ENCODE assay signal across 30 mouse cellular contexts in genomic region chr2:72301194-72301916, GRCm38 (mm10). TPM values are rescaled to one million over a fixed set of nuclear protein-coding genes. Genes with fewer than 3 reads are reported as not detected.
A peak's percentile ranks its signal among the peaks of the same experiment; 100 is the strongest.
DNase-seq lines count a peak whose midpoint lies in the region; ATAC-seq and TF ChIP-seq lines count a peak whose summit lies in the region.
"Had no signal": no experiment of that assay in that cellular context is flagged by ENCODE, and none has a peak within 500 bp of the region (broad histone marks: within the 10 kb centered on the region; RNA-seq: fewer than 3 reads in every experiment).

No protein-coding gene starts in this region.

- no peaks in the 10 kb centered on the region for H3K9me3 ChIP-seq in midbrain, embryonic 11.5 days (ENCODE audit: control insufficient read depth, low read length)
- no peaks in the 10 kb centered on the region for H3K9me3 ChIP-seq in midbrain, embryonic 16.5 days (replicated peaks; ENCODE audit: control insufficient read depth, low read length, poor library complexity, severe bottlenecking)
- no peaks in the 10 kb centered on the region for H3K9me3 ChIP-seq in stomach, postnatal 0 days (ENCODE audit: control insufficient read depth, low read length)
- H3K9me3 ChIP-seq in intestine, embryonic 16.5 days (ENCODE audit: control insufficient read depth, low read length), result no peaks in the 10 kb centered on the region
- H3K9me3 ChIP-seq: embryonic facial prominence, embryonic 13.5 days; forebrain, embryonic 13.5 days; liver, embryonic 12.5 days; midbrain, embryonic 12.5 days; neural tube, embryonic 15.5 days; stomach, embryonic 15.5 days had no signal

- H3K4me3 ChIP-seq in gastrocnemius, adult 2 months, result peak overlapping the region; percentile 76
- no peak overlapping the region for H3K4me3 ChIP-seq in midbrain, embryonic 11.5 days (ENCODE audit: low read depth, low read length)
- H3K4me3 ChIP-seq in midbrain, embryonic 16.5 days (ENCODE audit: low read depth, low read length), result no peak overlapping the region
- H3K4me3 ChIP-seq in stomach, postnatal 0 days (ENCODE audit: low read depth, low read length), result no peak overlapping the region
- no peak overlapping the region for H3K4me3 ChIP-seq in intestine, embryonic 16.5 days (ENCODE audit: low read length)
- H3K4me3 ChIP-seq: embryonic facial prominence, embryonic 13.5 days; erythroblast, embryonic 14.5 days; forebrain, embryonic 13.5 days; liver, embryonic 12.5 days; midbrain, embryonic 12.5 days; neural tube, embryonic 15.5 days; stomach, embryonic 15.5 days had no signal

- no peaks in the 10 kb centered on the region for H3K36me3 ChIP-seq in midbrain, embryonic 11.5 days (ENCODE audit: control insufficient read depth, insufficient read depth, low read length)
- no peaks in the 10 kb centered on the region for H3K36me3 ChIP-seq in midbrain, embryonic 16.5 days (ENCODE audit: control insufficient read depth, insufficient read depth, low read length)
- peaks cover 13% of the 10 kb centered on the region for H3K36me3 ChIP-seq in stomach, postnatal 0 days (ENCODE audit: control insufficient read depth, insufficient read depth, low read length)
- 0 out of 2 replicates have a peak, but pooled peaks cover 3% of the 10 kb centered on the region for H3K36me3 ChIP-seq in intestine, embryonic 16.5 days (ENCODE audit: control insufficient read depth, insufficient read depth, low read length)
- H3K36me3 ChIP-seq: embryonic facial prominence, embryonic 13.5 days; midbrain, embryonic 12.5 days; neural tube, embryonic 15.5 days had no signal

- no peak for TF ChIP-seq CTCF in gastrocnemius, adult 2 months (IDR thresholded peaks at IDR 0.05)
- no peak for TF ChIP-seq CTCF in stomach, postnatal 0 days (IDR thresholded peaks at IDR 0.05; ENCODE audit: low read depth)

- H3K27ac ChIP-seq in gastrocnemius, adult 2 months, result peak overlapping the region; percentile 89
- no peak overlapping the region for H3K27ac ChIP-seq in midbrain, embryonic 11.5 days (ENCODE audit: low read depth, low read length)
- no peak overlapping the region for H3K27ac ChIP-seq in midbrain, embryonic 16.5 days (ENCODE audit: low read length)
- H3K27ac ChIP-seq in stomach, postnatal 0 days (replicated peaks), result 0 out of 2 replicates have a peak overlapping the region, but pooled peaks have one; percentile 13
- H3K27ac ChIP-seq in intestine, embryonic 16.5 days (ENCODE audit: low read length), result no peak overlapping the region
- H3K27ac ChIP-seq: embryonic facial prominence, embryonic 13.5 days; forebrain, embryonic 13.5 days; kidney, postnatal 0 days; liver, embryonic 12.5 days; midbrain, embryonic 12.5 days; neural tube, embryonic 15.5 days; stomach, embryonic 15.5 days had no signal

- intact Hi-C loops in gastrocnemius, adult 2 months (cut with DNase I), result no loop called here

- H3K27me3 ChIP-seq in midbrain, embryonic 11.5 days (ENCODE audit: control insufficient read depth, insufficient read depth, low read length), result no peaks in the 10 kb centered on the region
- no peaks in the 10 kb centered on the region for H3K27me3 ChIP-seq in midbrain, embryonic 16.5 days (ENCODE audit: control insufficient read depth, insufficient read depth, low read depth, low read length)
- H3K27me3 ChIP-seq in stomach, postnatal 0 days (ENCODE audit: control insufficient read depth, insufficient read depth, low read length), result no peaks in the 10 kb centered on the region
- H3K27me3 ChIP-seq in intestine, embryonic 16.5 days (replicated peaks; ENCODE audit: control insufficient read depth, insufficient read depth, low read length), result no peaks in the 10 kb centered on the region
- H3K27me3 ChIP-seq: embryonic facial prominence, embryonic 13.5 days; forebrain, embryonic 13.5 days; liver, embryonic 12.5 days; midbrain, embryonic 12.5 days; neural tube, embryonic 15.5 days; stomach, embryonic 15.5 days had no signal

- H3K4me2 ChIP-seq in midbrain, embryonic 11.5 days, result no peak overlapping the region
- no peak overlapping the region for H3K4me2 ChIP-seq in midbrain, embryonic 16.5 days (ENCODE audit: low read length)
- no peak overlapping the region for H3K4me2 ChIP-seq in stomach, postnatal 0 days (replicated peaks; ENCODE audit: low read depth)
- H3K4me2 ChIP-seq in intestine, embryonic 16.5 days (ENCODE audit: low read depth, low read length), result no peak overlapping the region
- H3K4me2 ChIP-seq: embryonic facial prominence, embryonic 13.5 days; forebrain, embryonic 13.5 days; liver, embryonic 12.5 days; midbrain, embryonic 12.5 days; neural tube, embryonic 15.5 days; stomach, embryonic 15.5 days had no signal

- no peak for TF ChIP-seq EP300 in stomach, postnatal 0 days (optimal IDR thresholded peaks at IDR 0.05)

- no peak for ATAC-seq in midbrain, embryonic 11.5 days (ENCODE audit: low FRiP score)
- ATAC-seq in midbrain, embryonic 16.5 days, result no peak
- ATAC-seq in stomach, postnatal 0 days (ENCODE audit: low FRiP score, low TSS enrichment), result no peak
- ATAC-seq in intestine, embryonic 16.5 days, result no peak
- ATAC-seq: activated CD4-positive, CD25-positive, alpha-beta regulatory T cell, adult 4 months; forebrain, embryonic 13.5 days; hindbrain, embryonic 16.5 days; liver, embryonic 12.5 days had no signal

- 90% methylated on average over 9 of the region's 9 CpGs for WGBS in midbrain, embryonic 11.5 days
- WGBS in midbrain, embryonic 16.5 days, result 88% methylated on average over 9 of the region's 9 CpGs
- 73% methylated on average over 9 of the region's 9 CpGs for WGBS in stomach, postnatal 0 days
- WGBS in intestine, embryonic 16.5 days, result 76% methylated on average over 9 of the region's 9 CpGs

- DNase-seq in gastrocnemius, adult 2 months, result no peak
- no peak for DNase-seq in gastrocnemius, adult 18-20 months (ENCODE audit: low spot score)
- peak; percentile 6 for DNase-seq in midbrain, embryonic 11.5 days (ENCODE audit: low spot score, missing footprints)
- DNase-seq in fibroblast of lung, adult 2 months (ENCODE audit: low read depth), result peak; percentile 69
- no peak for DNase-seq in stomach, postnatal 0 days (ENCODE audit: low spot score)
- no peak for DNase-seq in cerebellum, adult 11 months
- DNase-seq: adrenal gland, adult 8-10 months; cerebellum, adult 8-10 months; cerebellum, postnatal 25 days; embryo, embryonic 11 days; heart, postnatal 14 days; kidney, adult 8-10 months; layer of hippocampus, adult 9-11 months; lung, adult 18-20 months; lung, postnatal 10 days; retina, postnatal 1 day; right cerebral cortex, postnatal 14 days; thymus, postnatal 25 days had no signal

- no peak overlapping the region for H3K9ac ChIP-seq in midbrain, embryonic 11.5 days (ENCODE audit: low read length)
- H3K9ac ChIP-seq in midbrain, embryonic 16.5 days (ENCODE audit: low read depth, low read length), result no peak overlapping the region
- H3K9ac ChIP-seq in stomach, postnatal 0 days (ENCODE audit: low read length), result no peak overlapping the region
- H3K9ac ChIP-seq in intestine, embryonic 16.5 days (ENCODE audit: low read depth, low read length), result no peak overlapping the region
- H3K9ac ChIP-seq: embryonic facial prominence, embryonic 13.5 days; forebrain, embryonic 13.5 days; liver, embryonic 12.5 days; midbrain, embryonic 12.5 days; neural tube, embryonic 15.5 days; stomach, embryonic 15.5 days had no signal

- H3K4me1 ChIP-seq in midbrain, embryonic 11.5 days (ENCODE audit: control insufficient read depth, insufficient read depth, low read length), result no peaks in the 10 kb centered on the region
- no peaks in the 10 kb centered on the region for H3K4me1 ChIP-seq in midbrain, embryonic 16.5 days (ENCODE audit: control insufficient read depth, insufficient read depth, low read length)
- H3K4me1 ChIP-seq in stomach, postnatal 0 days (replicated peaks; ENCODE audit: control insufficient read depth, insufficient read depth), result no peaks in the 10 kb centered on the region
- peaks cover 12% of the 10 kb centered on the region for H3K4me1 ChIP-seq in intestine, embryonic 16.5 days (ENCODE audit: control insufficient read depth, insufficient read depth, low read length)
- H3K4me1 ChIP-seq: forebrain, embryonic 13.5 days; liver, embryonic 12.5 days; midbrain, embryonic 12.5 days; neural tube, embryonic 15.5 days had no signal

RNA-seq across cellular contexts. Expression of gene Map3k20, which starts 15.9 kb away (rescaled TPM):
- 100 to 1,000 TPM; 338 to 407 TPM for total RNA-seq in gastrocnemius, adult 2 months (2021)
- 100 to 1,000 TPM; 335 to 441 TPM for total RNA-seq in gastrocnemius, adult 18-20 months (2021)
- 7.5 and 8.3 TPM in 2 replicates for polyA plus RNA-seq in midbrain, embryonic 11.5 days (2014; fragmentation: Nextera tagmentation; extraction: Ambion mirVana)
- 4.4 and 5.1 TPM in 2 replicates for polyA plus RNA-seq in midbrain, embryonic 16.5 days (2015; fragmentation: Nextera tagmentation; extraction: Ambion mirVana)
- 15.9 and 17.0 TPM in 2 replicates for polyA plus RNA-seq in stomach, postnatal 0 days (2015; fragmentation: Nextera tagmentation; extraction: Ambion mirVana)
- polyA plus RNA-seq in intestine, embryonic 16.5 days (2015; fragmentation: Nextera tagmentation; extraction: Ambion mirVana), result 13.8 and 14.8 TPM in 2 replicates

Comparison
In these comparisons a context has a peak if more than half of its experiments do, and no peak if none do; other contexts are left out.
1. DNase-seq: peak in midbrain, embryonic 11.5 days (single experiment) and fibroblast of lung, adult 2 months (single experiment); none in gastrocnemius, adult 2 months (single experiment), gastrocnemius, adult 18-20 months (single experiment), stomach, postnatal 0 days (single experiment) and cerebellum, adult 11 months (single experiment).
2. H3K27ac ChIP-seq: peak in gastrocnemius, adult 2 months (single experiment) and stomach, postnatal 0 days (single experiment); none in midbrain, embryonic 11.5 days (single experiment), midbrain, embryonic 16.5 days (single experiment) and intestine, embryonic 16.5 days (single experiment).